Mouse (Mus musculus): Measurements from ENCODE around the gene Nuak1. TPM values are rescaled to one million over a fixed set of nuclear protein-coding genes. Genes with fewer than 3 reads are reported as not detected.

Gene Nuak1
- total RNA-seq, 2 experiments from 2014 or later = 24.6 to 36.3 TPM

DNA sequence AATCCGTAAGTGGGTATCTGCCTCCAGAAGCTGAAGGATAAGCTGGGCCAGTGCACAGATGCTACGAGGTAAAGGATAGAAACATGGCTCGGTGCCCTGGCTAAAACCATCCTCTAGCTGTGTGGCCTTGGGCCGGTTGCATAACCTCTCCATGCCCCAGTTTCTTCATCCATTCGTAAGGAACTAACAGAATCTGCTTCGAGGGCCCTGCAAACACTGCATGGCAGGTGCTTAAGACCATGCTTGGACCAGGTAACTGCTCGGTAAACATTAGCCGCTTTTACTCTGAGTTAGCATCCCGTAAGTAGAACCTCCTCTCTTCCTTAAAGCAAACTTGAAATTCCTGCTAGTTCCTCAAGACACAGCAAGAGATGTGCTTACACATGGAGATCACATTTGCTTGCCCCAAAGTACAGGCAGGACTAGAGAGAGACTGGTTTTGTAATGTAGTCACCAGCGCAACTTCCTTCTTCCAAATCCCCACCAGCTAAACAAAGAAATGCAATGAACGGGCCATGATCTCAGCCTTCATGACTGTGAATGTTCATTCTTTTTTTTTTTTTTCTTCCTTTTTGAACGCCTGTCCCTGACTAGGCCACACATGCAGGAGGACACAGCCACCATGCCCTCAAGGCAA is 28.0 kb downstream of the Nuak1 start:
- no peak for DNase-seq
- intact Hi-C loops (cut with DNase I) = no loop called here

DNA sequence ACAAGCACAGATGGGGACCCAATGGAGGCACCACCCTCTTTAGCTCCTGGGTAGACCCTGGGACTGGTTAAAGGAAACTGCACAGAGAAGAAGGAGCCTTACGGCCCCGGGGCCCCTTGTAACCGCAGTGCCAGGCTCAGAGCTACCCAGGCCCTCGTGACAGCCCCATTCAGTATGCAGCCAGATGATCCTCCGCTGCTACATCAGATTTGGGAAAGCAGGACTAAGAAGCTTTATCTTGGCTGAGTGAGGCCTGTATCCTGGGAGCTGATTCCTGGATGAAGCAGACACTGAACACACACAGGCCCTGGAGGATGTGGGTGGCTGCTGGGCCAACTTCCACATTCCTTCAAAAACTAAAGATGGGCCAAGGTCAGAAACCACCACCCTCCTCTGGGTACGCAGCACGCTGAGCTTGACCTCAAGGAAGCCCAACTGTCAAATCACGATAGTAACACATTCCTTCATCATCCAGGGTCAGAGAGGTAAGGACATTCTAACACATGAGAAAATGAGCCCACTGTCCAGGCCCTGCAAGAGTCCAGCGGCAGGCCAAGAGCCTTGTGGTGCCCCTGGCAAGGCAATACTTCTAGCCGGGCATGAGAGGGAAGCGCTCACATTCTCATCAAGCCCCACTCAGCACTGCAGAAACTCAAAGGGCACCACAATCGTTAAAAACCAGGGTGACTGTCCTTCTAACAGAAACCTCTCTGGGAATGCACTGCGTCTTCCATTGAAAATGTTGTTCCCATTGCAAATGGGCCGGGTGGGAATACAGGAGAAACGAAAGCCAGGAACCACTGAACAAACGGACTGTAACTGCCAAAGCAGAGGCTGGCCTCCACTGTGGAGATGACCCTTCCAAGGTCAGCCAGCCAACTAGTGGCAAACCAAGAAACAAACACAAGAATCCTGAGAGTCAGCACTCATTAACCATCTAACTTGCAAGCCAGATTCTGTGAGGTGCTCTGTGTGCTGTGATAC is 29.0 kb downstream of the Nuak1 start:
- intact Hi-C loops (cut with DNase I) = no loop called here

DNA sequence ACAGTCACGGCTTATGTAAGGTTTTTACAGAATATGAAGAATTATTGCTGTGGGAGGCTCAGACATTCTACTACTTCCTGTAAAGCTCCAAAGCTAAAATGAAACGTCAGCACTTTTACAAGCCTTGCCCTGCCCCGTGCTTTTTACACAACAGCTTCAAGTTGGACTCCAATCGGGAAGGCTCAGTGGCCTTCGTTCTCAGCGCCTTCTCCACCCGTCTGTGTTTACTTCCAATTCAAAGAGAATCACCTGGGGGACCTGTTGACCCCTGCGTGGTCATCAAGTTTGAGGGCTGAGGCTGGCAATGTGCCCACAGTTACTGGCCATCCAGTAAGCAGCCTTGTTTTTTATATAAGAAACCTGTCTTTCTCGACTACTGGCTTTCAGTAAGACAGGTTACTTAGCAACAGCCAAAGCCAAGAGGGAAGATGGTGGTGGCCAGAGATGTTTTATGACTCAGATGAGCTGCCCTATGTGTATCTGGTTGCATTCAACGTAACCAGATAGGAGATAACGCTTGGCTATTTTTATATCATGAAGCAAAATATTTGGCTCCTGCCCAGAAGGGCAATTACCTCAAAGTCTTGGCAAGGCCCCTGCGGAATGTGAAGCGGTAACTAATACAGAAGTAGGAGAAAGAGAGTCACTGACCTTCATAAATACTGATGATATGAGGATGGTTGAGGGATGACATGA is 31.3 kb downstream of the Nuak1 start:
- intact Hi-C loops (cut with DNase I) = no loop called here

More for the DNA sequence above, 29.0 kb downstream of the Nuak1 start:
- DNase-seq = no peak

DNA sequence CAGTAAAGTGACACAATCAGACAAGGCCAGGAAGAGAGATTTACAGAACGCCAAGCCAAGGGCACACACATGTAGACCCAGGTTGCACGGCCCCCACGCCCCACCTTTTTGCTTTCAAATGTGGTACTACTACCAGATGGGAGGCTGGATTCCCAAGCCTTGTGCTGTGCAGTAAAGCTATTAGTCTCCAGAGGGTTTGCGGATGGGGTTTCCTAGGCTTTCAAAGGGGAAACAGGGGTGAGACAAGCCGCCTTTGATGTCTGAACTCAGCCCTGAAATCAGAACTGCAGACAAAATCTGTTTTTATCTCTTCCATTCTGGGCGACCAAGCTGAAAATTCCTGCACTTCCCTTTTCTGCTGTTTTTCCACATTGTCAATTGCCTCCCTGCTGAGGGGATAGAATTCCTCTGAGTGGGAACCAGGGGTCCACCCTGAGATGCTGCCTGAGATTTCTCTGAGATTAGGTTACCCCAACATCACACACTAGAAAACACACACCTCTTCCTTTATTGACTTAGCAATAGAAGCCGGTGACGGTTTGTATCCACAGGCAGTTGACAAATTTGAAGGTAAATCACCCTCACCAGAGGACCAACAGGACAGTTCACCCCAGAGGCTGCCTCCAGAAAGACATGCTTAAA is 35.1 kb downstream of the Nuak1 start:
- no peak for DNase-seq
- intact Hi-C loops (cut with DNase I) = no loop called here

More for the DNA sequence above, 31.3 kb downstream of the Nuak1 start:
- DNase-seq = peak in 1 of 2 experiments; percentile 39

DNA sequence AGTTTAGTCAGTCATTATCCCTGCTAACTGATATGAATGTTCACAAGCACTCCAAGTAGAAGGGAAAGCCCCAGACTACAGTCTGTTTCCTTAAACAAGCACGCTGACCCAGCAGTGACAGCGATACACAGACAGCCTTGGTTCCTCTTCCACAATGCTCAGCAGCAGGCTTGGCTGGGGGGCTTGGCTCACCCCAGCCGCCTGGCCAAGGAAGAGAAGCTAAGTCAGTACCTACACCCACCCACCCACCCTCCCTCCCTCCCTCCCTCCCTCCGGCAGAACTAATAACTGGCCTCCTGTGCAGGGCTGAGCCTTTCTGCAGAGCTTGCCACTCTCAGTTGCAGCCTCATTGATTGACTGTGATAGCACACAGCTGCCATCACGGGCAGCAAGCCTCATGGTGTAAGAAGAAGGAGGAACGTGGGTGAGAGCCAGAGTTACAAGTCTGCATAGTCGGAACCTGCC is 38.5 kb downstream of the Nuak1 start:
- DNase-seq = no peak

DNA sequence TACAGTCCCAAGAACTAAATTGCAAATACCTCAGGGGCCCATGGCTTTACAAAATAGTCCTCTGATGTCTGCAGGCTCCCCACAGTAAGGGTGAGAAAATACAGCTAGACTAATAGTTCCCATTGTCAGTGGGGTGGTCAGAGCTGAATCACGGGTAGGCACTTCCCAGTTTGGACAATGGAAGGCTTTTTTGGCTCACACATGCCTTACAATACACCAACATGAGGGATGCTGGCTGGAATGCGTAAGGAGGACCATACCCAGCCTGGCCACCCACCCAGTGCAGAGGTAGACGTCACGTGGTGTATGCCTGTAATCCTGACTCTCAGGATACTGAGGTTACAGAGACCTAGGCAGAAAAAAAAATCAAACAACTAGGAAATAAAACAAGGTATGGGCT is 39.2 kb downstream of the Nuak1 start:
- intact Hi-C loops (cut with DNase I) = no loop called here
- DNase-seq = no peak

More for the DNA sequence above, 38.5 kb downstream of the Nuak1 start:
- intact Hi-C loops (cut with DNase I) = no loop called here

DNA sequence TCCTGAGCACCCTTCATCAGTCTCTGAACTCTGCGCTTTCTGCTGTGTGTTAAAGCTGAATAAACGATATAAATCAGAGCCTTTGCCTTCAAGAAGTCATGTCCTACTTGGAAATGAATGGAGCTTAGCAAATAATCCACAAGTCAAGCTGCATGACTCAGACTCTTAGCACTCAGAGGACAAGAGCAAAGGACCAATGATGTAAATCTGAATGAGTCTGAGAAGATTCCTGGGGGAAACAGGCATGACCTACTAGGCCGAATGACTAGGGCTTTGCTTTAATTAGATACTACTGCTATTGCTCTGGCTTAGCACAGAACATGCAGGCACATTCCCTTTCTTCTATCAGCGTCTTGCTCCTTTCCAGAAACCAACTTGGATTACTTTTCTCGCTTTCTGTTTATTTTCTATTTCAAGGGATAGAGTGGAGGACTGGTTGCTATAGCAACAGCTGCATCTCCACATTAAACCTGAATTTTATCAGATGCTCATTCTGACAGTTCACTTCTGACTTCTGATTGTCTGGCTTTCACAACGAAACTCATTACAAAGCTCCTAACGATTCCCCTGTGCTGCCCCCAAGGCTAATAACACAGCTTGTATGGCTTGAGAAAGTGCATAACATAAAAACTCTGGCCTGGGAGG is 40.2 kb downstream of the Nuak1 start:
- DNase-seq = no peak
- intact Hi-C loops (cut with DNase I) = no loop called here

DNA sequence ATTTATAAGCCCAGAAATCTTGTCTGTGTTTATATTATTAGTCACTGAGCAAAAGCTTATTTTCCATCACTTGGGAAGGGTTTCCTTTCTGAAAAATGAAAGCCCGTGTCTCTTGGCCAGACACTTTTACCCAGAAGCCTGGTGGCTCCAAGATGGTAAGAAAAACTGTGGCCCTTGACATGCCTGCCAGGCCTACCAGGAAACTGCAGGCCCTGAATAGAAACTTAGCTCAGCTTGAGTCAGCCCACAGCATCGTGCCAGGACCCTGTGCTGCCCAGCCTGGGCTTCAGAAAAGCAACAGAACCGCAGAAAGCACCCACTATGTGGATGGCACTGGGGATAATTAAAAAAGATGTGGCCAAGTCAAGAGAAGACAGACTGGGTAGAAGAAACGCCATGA is 43.1 kb downstream of the Nuak1 start:
- no peak for DNase-seq
- intact Hi-C loops (cut with DNase I) = no loop called here

DNA sequence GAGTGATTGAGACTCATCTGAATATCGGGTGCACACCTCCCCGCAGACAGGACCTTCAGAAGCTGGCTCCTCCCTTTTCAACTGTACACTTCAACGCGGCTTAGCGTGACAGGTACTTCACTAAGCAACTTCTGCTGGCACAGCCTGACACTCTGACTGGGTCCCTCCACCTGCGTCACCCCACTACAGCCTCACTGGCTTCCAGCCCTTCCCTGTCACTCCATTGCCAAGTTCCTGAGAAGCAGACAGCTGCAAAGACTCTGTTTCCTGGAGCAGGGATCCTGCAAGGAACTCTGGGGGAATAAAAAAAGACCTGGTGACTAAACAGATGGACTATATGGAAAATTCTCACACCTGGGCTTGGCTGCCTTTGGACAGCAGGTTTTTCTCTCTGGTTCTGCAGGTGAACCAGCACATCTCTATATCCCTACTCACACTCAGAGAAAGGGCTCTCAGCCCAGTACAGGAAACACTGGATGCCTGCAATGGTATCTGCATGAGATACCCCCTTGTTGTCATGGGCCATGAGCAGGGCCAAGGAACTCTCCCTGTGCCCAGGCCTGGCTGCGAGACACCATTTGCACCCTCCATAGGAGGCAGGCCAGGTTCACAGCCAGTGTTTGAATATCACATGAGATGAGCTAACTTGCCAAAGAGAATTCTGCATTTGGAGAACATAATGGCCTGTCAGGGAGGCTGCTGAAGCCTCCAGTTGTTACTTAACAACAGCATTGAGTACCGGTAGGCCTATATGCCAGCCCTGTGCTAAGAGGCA is 44.3 kb downstream of the Nuak1 start:
- intact Hi-C loops (cut with DNase I) = no loop called here
- DNase-seq = peak in 1 of 2 experiments; percentile 53

DNA sequence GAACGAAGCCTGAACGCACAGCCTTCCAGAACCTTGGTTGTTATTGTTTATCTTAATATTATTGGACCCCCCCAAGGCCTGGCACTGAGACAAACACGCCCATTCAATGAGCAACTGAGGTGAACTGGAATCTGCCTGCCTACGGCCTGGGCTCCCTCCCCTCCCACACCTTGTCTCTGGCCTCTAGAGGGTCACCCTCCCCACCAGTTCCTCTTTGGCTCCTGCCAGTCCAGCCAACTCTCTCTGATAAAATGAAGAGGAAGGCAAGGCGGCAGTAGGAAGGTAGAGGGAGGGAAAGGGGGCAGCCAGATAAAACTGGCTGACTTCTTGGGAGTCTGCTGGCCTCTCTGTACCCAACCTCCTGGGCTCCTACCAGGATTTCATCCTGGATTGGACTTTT is 45.1 kb downstream of the Nuak1 start:
- intact Hi-C loops (cut with DNase I) = no loop called here
- DNase-seq = no peak

DNA sequence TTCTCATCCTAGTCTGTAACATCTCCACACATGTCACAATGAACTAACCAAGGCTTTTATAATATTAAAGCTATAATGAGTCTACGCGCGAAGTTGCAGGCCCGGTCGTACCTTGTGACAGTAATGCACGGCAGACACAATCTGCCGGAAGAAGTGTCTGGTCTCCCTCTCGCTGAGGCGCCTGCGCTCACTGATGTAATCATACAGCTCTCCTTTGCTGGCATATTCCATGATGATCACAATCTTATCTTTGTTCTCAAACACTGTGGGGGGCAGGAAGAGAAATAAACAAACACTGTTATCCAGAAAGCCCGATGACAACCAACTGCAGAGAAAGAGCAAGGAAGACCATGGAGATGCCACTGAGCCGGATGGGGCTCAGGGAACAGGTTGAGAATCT is 46.5 kb downstream of the Nuak1 start:
- no peak for DNase-seq
- intact Hi-C loops (cut with DNase I) = loop anchor here (2.0 kb wide), 1 partner anchor 45 kb away; no protein-coding TSS in a partner anchor

DNA sequence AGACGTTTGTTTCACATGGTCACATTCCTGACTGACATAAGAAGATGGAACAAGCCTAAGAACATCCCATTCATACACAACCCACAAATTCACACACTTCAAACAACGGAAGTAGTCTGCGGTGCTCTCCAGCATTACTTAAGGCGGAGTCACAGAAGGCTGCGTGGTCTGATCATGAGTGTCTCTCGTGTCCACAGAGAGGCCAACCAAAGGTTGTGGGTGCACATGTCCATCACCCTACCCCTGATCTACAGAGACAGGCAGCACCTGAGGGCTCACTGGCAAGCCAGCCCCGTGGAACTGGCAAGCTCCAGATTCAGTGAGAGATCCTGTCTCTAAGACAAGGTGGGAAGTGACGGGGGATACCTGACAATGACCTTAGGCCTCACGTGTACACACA is 47.0 kb downstream of the Nuak1 start:
- DNase-seq = no peak
- intact Hi-C loops (cut with DNase I) = loop anchor here (2.0 kb wide), 1 partner anchor 45 kb away; no protein-coding TSS in a partner anchor

DNA sequence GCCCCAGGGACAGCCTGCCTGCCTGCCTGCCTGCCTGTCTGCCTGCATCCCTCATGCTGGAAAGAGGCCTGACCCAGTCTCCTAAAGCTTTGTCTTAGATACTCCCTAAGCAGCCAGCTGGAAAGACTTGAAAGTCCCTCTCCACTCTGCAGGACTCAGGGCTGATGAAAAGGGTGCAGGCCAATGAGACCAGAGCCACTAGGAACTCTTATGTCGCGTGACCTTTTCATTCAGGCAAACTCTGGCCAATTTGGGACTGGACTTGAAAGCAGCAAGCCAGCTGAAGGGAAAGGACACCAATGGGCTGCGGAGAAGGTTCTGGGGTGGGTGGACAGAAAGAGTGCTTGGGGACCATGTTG is 47.7 kb downstream of the Nuak1 start:
- intact Hi-C loops (cut with DNase I) = loop anchor here (2.0 kb wide), 1 partner anchor 46 kb away; no protein-coding TSS in a partner anchor

DNA sequence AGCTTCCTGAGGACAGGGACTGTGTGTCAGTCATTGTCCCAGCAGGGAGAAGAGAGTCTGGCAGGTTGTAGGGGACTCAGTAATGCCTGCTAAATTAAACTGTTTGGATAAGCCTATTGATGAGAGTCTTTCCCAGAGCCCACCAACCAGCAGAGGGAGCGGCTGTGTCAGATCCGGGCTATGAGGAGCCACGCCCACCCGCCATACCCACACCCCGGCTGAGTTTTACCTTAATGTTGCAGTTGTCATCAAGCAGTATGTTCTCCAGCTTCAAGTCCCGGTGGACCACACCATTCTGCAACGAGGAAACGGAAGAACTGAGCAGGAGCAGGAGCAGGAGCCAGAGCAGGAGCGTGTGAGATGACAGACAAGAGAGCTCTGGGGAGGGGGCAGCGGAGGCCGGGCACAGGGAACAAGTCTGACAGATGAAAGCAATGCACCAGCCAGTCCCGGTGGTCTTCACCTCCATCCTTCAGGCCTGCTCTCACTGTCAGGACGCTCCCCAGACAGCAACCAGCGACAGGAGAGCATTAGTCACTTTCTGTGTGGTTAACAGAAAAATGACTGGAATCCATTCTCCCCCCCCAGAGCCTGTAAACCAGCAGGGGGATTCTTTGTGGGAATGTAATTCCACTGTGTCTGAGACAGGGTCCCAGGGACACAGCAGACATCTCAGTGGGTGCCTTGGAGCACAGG is 48.2 kb downstream of the Nuak1 start:
- no peak for DNase-seq
- intact Hi-C loops (cut with DNase I) = loop anchor here (2.0 kb wide), 1 partner anchor 47 kb away; no protein-coding TSS in a partner anchor

More for the DNA sequence above, 47.7 kb downstream of the Nuak1 start:
- DNase-seq = no peak

DNA sequence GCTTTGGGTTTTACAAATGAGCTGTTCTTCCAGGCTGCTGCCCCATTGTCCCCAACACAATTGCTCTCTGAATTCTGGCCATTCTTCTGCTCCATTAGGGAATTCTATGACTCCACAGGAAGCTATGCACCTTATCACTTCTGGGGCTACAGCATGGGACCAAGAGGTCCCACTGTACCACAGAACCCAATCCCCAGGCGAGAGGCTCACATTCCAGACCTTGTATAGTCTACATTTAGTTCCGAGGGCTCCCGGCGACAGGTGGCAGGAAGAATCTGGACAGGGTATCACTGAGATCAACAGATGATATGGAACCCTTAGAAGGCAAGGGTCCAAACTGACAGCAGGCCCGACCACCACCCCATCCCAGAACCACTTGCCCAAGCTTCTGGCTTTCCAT is 50.7 kb downstream of the Nuak1 start:
- intact Hi-C loops (cut with DNase I) = no loop called here
- no peak for DNase-seq

DNA sequence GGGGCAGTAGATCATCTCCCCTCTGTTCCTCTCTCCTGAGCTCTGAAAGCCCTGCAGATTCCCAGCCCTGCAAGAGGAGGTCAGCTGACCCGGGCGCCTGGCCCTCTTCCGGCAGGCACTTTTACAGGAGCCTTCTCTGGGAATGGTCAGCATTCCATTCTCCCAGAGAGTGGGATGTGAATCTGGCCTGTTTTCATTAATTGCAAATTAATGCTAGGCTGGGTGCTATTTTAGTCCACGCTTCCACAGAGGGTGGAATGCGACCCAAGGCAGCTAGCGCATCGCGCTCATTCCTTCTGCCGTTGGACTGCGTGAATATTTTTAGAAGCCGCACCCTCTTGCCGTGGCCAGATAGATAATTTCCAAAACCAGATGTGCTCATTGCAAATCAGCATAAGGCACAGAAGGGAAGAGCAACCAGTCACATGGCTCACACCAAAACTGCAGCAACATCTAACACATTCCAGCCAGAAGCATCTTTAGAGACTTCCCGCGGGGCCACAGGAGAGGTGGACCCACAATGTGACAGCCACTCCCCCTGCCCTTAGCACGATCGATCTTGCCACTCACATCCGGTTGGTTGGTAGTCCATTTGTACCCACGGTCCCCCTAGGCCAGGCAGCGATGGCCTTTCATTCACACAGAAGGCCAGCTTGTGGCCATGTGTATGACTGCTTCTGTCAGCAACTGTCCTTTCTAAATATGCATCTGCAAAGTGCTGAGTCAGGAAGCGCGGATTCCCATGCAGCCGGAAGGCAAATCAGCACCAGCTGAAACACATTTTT is 51.8 kb downstream of the Nuak1 start:
- intact Hi-C loops (cut with DNase I) = no loop called here
- peak; percentile 44 to 67 for DNase-seq

DNA sequence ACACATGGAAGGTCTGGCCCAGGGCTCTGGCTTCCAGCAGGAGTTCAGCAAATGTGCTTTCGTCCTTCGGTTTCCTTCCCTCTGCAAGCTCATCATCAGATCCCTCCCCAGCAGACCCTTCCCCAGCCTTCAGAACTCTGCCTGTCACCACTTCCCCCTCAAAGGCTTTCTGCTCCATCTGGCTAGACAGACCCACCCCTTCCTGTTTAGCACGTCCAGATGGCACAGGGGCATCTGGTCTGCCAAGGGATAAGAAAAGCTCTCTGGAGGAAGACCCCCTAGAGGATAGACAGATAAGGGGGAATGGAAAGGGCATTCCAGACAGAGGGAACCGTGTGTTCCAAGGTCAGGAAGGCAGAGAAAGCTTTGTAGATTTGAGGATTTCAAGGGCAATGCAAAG is 53.1 kb downstream of the Nuak1 start:
- intact Hi-C loops (cut with DNase I) = no loop called here

More for the DNA sequence above, 53.1 kb downstream of the Nuak1 start:
- DNase-seq = peak in 1 of 2 experiments; percentile 41

Measured in heart, postnatal 36 days (tissue).